Mouse (Mus musculus): ENCODE results near the gene Nhej1. TPM values are rescaled to one million over a fixed set of nuclear protein-coding genes. Genes with fewer than 3 reads are reported as not detected.

Nhej1 gene
- polyA plus RNA-seq, 2 experiments from 2014 or later, result 6.1 to 15.3 TPM

DNA sequence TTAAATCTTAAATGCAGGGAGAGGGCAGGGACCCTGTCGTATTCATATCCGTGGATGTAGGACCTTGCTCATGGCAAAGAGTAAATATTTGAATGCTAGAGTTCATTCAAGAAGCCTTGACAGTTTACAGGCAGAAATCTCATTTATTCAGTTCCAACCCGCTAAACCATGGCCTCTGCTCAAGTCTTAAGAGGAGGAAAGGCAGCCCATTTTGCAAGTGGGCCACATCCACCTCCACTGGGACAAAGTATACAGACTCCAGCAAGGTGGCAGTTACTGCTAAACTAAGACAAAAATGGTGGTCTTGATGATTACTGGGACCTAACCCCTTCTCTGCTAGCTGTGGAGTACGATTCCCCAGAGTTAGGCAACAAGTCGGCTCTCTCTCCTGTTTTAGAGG is 418 bp upstream of the Nhej1 start:
- ATAC-seq, result no peak

DNA sequence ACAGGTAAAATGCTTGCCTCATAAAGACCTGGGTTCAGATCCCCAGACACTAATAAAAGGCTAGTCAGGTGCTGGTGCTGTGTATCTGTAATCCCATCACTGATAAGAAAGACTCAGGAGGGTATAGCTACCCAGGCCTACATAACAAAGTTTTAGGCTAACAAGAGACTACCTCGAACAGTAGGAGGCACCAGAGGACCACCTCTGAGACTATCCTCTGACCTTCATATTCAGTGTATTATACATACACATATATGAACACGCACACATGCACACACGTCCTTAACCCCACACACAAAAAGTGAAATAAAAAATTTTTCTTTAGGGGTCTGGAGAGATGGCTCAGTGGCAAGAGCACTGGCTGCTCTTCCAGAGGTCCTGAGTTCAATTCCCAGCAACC is 2.8 kb downstream of the Nhej1 start:
- no peak for ATAC-seq

DNA sequence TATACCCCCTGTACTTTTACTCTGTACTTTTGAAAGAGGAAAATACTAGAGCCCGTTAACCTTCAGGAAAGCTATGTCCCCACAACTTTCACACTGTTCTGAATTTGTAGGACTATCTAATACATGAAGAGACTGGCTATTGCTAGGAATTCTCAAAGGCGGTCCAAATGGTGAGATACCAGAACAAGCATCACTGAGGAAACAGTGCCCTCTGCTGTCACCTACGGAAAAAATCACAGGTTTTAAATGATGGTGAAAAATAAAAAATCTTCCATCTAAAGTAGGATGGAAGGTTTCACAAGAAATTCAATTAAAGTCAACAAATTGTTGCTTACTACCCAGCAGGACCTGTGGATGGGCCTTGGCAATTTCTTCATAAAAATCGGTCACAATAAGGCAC is 72.9 kb downstream of the Nhej1 start:
- no peak for ATAC-seq

DNA sequence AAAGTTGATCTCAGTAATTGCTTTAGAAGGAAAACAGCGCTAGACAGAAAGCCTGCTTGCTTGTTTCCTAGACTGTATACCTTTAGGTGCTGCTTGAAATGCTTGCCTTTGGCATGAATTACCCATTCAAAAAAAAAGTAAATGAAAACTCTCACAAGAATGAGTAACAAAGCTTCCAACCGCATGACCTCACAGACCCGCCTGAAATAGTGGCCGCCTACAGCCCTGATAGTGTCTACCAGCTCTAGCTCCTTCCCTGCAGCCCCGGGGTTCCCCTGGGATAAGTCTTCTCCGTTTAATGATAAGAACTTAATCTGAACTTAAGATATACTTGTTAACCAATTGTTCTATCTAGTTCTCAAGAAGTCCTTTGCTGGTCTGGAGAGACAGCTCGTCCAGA is 73.6 kb downstream of the Nhej1 start:
- no peak for ATAC-seq

DNA sequence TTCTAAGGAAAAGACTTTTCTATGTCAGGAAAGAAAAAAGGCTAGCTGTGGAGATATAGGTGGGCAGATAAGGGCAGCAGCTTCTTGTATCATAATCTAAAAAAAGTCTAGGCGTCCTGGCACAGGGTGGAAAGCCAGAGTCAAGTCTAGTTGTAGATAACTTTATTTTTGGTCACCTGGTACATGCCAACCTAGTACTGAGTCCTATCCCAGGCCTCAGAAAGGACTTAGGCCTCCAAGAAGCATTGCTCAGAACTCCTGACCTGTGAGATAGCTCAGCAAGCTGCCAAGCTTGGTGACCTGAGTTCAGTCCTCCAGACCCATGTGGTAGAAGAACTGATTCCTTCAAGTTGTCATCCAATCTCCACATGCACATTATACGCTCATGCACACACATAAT is 76.4 kb downstream of the Nhej1 start:
- no peak for ATAC-seq

DNA sequence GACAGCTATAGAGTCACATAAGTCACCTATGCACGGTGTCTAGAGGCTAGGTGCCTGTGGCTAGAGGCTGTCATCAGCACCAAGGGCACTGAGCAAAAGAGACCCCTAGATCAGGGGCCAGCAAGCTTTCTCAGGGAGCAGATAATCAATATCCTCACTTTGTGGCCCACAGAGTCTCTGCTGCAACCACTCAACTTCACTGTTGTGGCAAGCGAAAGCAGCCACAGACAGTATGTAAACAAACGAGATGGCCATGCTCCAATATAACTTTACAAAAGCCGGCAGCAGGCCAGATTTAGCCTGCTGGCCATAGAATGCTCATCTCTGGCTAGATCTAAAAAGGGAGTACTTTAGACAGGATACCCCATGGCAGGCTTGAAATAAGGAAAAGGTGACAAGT is 77.0 kb downstream of the Nhej1 start:
- no peak for ATAC-seq

DNA sequence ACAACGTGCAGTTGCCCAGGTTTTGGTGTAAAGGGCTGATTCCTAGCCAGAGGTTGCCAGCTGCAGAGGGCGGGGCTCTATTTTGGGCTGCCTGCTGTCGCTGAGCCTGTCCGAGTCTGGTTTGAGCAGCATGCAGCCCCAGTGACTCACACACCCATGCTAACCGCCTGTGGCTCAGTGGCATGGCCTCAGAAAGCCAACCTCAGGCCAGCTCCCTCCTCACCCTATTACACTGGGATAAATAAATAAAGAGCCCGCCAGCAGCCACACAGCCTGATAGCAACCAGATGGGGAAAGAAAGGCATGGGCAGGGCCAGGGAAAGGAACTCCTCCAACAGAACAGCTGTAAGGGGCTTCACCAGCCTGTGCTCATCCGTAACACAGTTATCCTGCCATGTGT is 84.6 kb downstream of the Nhej1 start:
- no peak for ATAC-seq

DNA sequence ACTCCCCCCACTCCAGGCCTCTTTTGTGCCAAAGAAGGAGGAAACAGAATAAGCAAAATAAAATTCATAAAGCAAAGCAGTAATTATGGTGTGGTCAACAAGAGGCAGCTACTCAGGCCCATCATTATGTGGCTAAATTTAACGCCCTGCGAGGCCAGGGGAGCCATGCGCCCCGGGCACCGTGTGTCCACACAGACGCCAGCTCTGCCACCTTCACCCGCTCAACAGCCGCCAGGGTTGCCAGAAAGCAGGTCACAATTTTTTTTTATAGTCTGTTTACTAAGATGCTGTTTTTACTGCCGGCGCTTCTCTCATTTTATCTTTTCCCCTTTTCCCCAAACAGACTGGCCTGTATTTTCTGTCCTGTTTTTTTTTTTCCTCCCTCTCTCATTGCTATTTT is 93.0 kb downstream of the Nhej1 start:
- no peak for ATAC-seq

DNA sequence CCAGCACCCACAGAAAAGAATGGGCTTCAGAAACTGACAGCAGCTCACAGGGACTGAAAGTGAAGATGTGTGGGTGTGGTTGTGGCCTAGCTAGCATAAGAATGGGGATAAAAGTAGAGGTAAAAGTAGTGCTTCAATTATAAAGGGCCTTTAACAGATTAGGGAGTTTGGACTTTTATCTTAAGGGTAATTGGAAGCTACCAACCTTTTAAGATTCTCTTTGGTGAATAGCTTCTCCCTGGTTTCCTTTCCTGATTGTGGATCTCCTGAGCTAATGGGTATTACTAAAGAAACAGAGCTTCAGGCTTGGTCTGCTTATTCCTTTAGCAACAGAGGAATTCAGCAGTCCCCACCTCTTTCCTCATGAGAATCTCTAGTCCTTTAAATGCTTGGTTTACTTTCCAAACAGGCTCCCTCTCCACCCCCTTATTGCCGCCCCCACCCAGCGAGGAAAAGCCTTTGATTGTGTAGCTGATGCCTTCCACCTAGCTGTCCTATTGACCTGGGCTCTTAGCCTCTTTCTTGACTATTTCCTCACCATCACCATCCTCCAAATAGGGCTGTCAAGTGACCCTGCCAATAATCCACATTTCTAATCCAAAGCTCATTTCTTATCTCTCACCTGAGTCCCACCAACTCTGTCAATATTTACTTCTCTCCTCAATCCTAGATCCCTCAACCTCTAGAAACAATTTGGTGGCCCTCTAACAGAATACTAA is 97.8 kb downstream of the Nhej1 start:
- no peak for ATAC-seq

DNA sequence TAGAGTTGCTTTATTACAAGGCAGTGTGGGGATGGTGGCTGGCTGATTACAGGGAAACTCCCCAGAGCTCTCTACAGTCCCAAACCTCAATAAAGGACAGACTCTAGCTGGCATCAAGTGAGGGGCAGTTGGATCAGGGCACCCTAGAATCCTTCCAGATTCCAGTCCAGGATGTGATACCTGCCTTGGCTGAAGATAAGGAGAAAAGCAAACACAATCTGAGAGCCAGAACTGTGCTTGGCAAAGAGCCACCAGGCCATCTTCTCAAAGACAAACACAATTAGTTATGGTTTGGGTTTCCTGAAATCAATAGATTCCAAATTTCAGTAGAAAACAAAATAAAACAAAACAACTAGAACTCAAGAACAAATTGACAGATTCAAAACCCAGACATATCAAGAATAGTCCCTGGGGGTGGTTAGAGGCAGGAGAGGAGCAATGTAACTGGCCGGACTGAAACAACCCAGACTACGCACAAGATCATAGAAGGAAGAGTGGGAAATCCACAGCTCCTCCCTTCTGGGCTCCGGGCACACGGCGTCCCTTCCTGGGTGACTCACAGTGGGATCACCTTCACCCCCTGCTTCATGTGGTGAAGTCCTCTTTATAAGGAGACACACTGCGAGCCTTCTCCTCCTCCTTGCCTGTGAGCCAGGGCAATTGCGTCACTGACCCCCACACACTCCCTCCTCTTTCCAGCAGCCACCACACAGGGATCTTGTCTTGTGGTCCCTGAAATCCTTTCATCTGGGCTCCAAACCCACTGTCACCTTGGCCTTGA is 100.4 kb downstream of the Nhej1 start:
- no peak for ATAC-seq

DNA sequence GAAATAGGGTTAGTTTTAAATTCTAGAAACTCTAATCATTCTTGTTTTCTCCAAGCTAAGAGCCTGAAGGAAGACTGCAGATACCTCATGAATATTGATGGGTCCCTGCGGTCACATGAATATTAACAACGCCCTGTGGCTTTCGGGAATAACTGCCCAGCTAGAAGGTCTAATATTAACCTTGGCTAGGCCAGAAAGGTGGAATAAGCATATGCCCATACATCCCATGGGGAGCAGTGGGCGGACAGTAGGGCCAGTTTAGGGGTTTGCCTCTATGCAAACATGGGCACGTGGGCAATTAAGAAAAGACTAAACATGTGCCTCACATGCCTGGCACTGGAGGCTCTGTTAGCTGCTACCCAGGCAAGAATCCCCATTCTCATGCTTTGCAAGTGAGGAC is 102.8 kb downstream of the Nhej1 start:
- ATAC-seq, result no peak

DNA sequence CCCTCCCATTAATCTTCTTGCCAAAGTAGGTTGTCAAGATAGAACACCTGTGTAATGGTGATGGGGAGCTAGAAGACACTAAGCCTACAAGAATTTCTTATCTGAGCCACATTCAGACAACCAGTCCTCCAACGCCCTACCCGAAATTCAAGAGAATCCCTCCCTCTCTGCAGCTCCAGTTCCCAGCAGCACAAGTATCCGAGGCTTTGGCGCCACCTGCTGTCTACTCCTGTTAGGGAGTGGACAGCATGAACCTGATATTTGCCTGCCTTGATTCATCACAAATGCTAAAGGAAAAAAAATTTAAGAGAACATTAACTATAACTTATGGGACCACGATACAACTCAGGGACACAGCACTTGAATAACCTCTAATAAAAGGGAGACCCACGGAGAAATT is 108.2 kb downstream of the Nhej1 start:
- ATAC-seq, result no peak

DNA sequence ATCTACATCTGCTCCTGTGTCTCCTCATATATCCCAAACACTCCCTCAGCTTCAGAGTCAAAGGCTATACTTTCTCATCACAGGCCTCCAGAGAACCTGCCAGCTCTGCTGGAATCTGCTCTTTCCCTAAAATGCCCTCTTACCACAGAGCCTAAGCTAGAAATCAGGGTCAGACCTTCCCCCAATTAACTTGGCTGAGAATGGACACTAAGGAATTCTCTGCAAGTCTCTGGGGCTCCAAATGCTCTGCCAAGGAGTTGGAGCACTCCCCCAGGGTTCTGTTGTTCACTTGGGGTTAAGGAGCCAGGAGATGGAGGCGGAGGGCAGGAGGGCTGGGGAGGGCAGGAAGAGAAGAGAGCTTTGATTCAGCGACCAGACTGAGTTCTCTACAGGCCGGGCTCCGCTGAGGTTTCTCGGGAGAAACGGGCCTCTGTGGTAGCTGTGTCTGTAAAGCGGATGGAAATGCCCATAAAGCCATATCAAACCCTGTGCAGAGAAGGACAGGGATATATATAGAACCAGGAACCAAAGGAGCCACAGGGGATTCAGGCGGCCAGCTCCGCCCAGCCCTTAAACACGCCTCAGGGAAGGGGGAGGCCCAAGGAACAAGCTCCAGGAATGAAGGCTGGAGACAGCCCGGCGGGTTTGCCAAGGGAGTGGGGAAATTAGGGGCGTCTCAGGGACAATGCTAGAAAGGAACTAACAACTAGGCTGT is 109.3 kb downstream of the Nhej1 start:
- no peak for ATAC-seq

DNA sequence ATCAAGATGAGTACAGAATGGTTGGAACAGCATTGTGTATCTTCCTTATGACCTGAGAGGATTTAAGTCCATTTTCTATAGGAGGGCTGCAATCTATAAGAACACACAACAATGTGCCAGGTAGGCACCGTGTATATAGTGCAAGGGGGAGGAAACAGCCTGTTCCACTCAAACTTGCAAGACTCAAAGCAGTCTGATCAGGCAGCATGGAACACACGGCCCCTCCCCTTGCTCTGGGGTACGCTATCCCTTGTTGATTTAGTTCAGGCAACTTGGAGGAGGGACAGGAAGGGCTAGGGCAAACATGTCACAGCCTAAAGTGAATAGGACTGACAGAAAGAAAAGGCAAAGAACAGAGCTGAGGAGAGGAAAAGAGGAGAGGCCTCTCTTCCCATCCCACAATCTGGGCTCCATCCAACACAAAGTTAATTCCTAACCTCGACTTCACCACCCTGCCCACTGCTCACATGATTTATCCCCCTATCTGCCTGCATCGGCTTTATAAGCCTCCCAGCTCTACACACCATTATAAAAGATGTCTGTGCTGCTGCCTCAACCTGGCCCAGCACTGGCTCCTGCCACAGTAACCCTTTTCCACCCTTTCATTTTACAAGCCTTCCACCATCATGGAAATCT is 110.7 kb downstream of the Nhej1 start:
- ATAC-seq, result no peak

DNA sequence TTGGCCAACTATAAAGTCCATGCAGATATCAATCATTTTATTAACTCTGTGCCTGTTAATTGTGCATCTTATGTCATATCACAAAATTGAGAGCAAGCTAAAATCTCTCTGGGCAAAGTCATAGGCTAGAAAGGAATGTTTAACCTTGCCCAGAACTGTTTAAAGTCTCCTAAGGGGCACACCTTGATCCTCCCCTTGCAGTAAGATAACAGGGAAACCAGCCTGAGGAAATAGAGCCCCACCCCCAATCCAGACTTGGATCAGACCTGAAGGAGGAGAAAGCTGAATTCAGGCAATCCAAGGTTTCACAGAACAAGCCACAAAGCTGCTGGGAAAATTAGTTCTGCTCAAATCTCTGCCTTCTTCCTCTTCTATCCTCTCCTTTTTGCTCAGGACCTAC is 114.2 kb downstream of the Nhej1 start:
- ATAC-seq, result no peak

DNA sequence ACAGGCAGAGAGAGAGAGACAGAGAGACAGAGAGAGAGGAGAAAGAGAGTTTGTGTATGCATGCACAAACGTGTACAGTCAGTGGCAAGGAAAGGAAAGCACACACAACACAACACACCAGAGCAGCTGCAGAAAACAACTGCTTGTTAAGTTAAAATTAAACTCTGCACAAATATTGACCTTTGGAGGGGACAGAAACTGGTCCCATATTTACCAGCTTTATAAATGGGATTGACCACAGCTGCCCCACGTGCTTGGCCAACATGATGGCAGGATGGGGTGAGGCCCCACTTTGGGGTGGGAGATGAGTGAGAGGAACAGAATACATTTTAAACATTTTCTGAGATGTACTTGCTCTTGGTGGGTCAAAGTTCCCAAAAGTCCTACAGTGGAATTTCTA is 114.8 kb downstream of the Nhej1 start:
- no peak for ATAC-seq

DNA sequence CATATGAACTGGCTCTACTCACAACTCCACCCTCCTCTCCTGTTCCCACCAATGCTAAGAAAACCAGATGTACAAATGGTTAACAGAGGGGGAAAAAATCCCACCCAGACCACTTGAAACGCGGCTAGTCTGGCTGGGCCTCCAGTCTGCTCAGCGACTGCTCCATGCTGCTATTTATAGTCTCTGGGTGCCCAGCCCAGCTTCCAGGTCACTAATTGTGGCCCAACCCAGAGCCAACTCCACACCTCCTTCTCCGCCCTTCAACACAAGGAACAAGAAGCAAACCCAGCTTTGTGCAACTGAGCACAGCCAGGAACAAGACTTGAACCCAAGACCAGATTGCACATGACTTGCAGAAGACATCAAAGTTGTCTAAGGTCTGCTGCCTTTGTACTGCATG is 119.0 kb downstream of the Nhej1 start:
- no peak for ATAC-seq

DNA sequence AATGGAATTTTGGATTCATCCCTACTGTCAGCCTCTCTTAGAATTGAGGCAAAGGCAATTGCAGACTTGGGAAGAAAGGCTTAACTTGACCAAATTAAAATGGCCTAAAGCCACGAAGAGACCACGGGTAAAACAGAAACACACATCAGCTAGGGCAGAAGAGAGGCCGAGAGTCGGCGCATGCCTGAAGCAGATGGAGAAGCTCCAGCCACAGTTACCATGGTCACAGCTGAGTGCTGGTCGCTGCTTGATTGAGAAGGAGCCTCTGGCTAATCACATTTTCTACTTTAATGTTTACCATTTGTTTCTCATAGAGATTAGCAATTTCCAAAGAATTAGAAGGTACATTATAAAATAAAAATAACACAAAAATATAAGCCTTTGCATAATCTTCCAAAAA is 123.8 kb downstream of the Nhej1 start:
- ATAC-seq, result no peak

DNA sequence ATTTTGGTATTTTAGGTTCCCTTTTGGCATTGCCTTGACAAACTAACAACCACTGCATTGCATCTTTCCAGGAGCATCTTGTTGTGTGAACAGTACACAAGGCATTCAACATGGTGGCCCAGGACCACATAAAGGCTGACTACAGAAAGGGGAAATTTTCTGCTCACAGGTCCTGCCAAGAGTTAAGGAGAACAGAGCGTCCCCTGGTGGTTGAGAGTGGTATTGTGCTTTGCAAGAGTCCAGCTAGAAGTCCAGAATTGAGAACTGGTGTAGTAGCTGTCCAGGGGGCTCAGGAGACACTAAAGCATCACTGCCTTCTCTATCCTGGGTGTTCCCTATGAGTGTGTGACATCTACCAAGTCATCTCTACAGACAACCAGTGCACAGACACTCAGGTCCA is 124.5 kb downstream of the Nhej1 start:
- ATAC-seq, result no peak

DNA sequence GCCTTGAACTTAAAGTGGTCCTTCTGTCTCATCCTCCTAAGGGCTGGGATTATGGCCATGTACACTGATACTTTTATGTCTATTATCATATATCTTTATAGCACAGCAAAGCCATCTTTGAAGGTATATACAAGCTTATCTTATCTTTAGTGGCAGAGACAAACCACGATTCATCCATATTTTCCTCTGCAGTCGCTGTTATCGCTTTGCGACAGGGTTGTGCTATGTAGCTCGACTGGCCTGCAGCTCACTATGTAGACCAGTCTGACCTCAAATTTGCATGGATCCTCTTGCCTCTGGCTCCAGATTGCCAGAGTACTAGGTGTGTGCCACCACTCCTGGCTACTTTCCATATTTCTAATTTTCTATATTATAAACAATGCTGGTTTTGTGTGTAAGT is 125.8 kb downstream of the Nhej1 start:
- ATAC-seq, result no peak

DNA sequence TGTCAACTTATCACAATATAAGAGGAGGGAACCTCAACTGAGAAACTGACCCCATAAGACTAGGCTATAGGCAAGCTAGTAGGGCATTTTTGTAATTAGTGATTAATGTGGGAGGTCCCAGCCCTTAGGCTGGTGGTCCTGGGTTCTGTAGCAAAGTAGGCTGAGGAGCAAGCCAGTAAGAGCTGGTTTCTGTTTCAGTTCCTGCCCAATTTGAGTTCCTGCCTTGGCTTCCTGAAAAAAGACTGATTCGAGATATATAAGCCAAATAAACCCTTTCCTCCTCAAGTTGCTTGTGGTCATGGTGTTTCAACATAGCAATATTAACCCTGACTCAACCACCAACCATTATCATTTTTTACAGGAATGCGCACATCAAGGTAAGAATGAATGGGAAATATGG is 127.8 kb downstream of the Nhej1 start:
- no peak for ATAC-seq

DNA sequence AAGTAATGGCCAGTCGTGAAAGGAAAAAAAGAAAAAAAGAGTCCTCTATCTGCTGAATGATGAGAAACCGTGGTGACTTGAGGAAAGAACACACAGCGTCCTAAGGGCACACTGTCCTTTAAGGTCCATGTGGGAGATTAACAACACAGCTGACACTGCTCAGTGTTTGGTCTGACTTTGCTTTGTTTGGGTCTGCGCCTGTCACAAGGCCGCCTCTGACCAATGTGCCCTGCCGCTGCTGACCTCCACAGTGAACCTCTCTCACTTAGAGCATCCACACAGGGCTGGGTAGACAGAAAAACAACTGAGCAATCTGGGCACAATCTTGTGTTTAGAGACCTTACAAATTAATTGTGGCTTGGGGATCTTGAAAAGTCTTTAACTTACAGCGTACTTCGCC is 148.0 kb downstream of the Nhej1 start:
- ATAC-seq, result no peak

DNA sequence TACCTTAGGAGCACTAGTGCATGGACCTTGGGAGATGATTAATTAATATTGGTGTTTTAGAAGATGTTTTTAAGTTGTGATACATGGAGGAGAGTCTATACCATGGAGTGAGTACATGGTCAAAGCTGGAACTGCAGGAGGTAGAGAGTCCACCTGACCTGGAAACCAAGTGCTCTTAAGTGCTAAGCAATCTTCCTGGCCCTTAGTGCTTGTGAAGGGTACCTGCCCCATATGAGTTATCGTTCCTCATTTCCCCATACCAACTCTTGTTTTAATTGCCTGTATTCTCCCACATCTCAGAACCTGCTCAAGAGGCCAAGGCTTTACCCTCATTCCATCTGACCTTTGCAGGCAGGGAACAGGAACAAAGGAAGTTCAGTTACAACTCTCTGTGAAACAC is 149.1 kb downstream of the Nhej1 start:
- ATAC-seq, result no peak
